Mouse (Mus musculus): ENCODE data around the gene Chil1. TPM values are rescaled to one million over a fixed set of nuclear protein-coding genes. Genes with fewer than 3 reads are reported as not detected.

Gene Chil1
- total RNA-seq, 2 experiments from 2014 or later, result 9.1 to 11.6 TPM

GRCm38 (mm10) chr1:134222122-134223055 lies 40.4 kb downstream of the Chil1 start:
- DNase-seq (ENCODE audit: low spot score in 2 of 2), result no peak
- intact Hi-C loops (cut with DNase I), result no loop called here

- DNase-seq (ENCODE audit: low spot score in 2 of 2), result no peak
- intact Hi-C loops (cut with DNase I), result no loop called here
These were observed 42.8 kb downstream of the Chil1 start for GRCm38 (mm10) chr1:134224649-134225227.

- intact Hi-C loops (cut with DNase I), result no loop called here
- DNase-seq (ENCODE audit: low spot score in 2 of 2), result no peak
These were observed 43.4 kb downstream of the Chil1 start for GRCm38 (mm10) chr1:134225375-134225774.

DNA sequence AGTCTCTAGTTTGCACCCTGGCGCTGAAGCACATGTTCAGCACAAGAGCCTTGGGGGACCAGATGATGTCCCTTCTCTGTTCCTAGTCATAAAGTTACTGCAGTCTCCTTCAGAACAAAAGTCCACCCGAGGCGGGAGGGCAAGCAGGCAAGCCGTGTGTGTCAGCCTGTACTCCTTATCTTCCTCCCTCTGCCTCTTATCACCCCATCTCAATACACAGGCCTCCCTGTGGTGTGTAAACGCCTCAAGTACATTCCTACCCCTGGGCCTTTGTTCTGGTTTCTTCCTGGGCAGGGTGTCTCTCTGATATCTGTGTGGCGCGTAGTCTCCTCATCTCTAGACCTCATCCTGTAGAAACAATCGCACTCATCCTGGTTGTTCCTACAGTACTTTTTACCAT lies 44.8 kb downstream of the Chil1 start:
- intact Hi-C loops (cut with DNase I), result no loop called here
- no peak for DNase-seq (ENCODE audit: low spot score in 2 of 2)

- no peak for DNase-seq (ENCODE audit: low spot score in 2 of 2)
- intact Hi-C loops (cut with DNase I), result no loop called here
These were observed 48.0 kb downstream of the Chil1 start for GRCm38 (mm10) chr1:134229806-134230575.

DNA sequence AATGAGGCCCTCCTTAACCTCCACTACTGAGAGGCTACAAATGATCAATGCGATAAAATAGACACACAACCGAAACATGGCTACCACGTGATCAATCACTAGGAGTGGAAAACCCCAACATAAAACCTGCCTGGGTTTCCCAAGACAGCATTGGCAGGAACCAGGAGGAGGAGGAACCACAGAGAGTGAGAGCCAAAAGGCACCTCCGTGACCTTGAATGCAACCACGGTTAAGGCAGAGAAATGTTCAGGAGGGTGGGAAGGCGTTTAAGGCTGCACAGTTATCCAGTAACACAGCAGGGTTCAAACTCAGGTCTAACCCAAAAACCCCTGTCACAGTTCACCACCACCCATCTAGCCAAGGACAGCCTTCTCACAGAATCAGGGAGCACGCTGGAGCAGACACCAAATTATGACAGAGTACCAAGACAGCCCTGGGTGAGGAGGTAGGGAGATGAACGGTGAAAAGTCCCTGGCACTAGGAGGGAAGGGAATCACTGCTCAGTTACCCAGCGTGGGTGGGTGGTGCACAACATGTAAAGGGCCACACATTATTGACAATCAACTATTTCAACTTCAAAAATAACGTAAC lies 48.8 kb downstream of the Chil1 start:
- no peak for DNase-seq (ENCODE audit: low spot score in 2 of 2)
- intact Hi-C loops (cut with DNase I), result no loop called here

DNA sequence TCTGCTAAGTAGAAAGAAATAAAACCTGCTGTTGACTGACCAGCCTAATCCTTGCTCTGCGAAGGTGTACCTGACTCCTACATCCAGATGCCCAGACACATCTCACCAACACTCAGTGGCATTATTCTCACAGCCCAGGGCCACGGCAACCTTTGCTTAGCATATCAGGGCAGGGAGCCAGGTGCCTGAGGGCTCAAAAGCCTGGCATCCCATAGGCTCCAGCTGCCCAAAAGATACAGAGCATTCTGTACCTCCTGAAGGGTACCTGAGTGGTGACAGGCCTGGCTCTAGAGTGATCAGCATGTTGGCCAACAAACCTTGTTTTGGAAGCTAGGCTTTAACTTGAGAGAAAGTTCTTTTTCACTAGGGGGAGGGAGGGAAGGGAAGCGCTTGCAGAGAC lies 49.3 kb downstream of the Chil1 start:
- intact Hi-C loops (cut with DNase I), result no loop called here
- DNase-seq (ENCODE audit: low spot score in 2 of 2), result no peak

DNA sequence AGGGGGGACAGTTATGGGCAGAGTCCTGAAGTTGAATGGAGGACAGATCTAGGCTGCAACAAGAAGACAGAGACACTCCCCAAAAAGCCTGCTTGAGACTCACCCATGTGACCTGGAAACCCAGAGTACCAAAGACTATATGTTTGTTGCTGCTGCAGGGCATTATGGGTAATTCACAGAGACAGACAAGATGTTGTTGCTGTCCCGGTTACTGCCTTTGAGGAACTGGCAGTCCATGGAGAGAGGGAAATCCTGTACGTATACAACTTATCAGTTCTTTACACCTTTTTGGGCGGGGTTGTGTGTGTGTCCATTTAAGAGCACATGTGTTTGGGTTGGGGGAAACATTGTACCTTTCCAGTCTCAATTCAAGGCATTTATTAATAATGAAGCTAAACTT lies 49.7 kb downstream of the Chil1 start:
- no peak for DNase-seq (ENCODE audit: low spot score in 2 of 2)
- intact Hi-C loops (cut with DNase I), result no loop called here

GRCm38 (mm10) chr1:134232326-134232725 lies 50.4 kb downstream of the Chil1 start:
- no peak for DNase-seq (ENCODE audit: low spot score in 2 of 2)
- intact Hi-C loops (cut with DNase I), result no loop called here

DNA sequence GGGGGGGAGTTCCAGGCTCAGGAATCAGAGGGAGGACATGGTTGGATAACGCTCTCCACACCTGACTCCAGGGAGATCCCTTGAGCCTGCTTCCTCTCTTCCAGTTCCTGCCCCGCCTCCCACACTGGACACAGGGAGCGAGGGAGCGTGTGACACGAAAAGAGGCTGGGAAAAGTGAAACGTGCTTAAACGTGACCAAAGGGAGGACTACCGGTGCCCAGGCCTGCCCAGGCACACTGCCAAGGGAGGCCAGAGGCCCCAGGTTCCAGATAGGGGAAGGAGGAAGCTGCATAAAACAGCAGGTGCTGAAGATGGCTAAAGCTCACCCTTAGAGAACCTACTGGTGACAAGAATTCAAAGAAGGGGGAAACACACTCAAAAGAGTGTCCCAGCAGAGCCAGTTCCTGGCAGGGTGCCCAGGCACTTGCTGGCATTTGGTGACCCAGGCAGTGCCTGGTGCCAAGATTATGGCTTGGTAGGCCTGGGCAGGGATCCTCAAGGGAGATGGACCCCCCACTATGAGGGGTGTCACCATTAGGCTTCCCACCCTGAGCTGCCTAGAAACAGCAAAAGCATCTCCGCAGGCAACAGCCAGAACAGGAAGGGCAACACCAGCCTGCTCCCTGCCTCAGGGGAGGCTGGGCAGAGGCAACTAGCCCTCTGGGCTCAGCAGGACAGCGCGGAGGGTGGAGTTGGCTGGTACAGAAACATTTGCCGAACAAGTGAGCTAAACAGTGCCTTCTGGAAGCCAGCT lies 51.0 kb downstream of the Chil1 start:
- peak; percentile 75 to 78 for DNase-seq (ENCODE audit: low spot score in 2 of 2)
- intact Hi-C loops (cut with DNase I), result no loop called here

- intact Hi-C loops (cut with DNase I), result loop anchor here (2.0 kb wide), 1 partner anchor 33 kb away; no protein-coding TSS in a partner anchor
These were observed 51.9 kb downstream of the Chil1 start for GRCm38 (mm10) chr1:134233681-134234454.

GRCm38 (mm10) chr1:134234455-134235390 lies 52.7 kb downstream of the Chil1 start:
- DNase-seq (ENCODE audit: low spot score in 2 of 2), result peak; percentile 79 to 86
- intact Hi-C loops (cut with DNase I), result loop anchor here (2.0 kb wide), 1 partner anchor 34 kb away; no protein-coding TSS in a partner anchor

More at GRCm38 (mm10) chr1:134233681-134234454, 51.9 kb downstream of the Chil1 start:
- DNase-seq (ENCODE audit: low spot score in 2 of 2), result no peak

- intact Hi-C loops (cut with DNase I), result loop anchor here (2.0 kb wide), 1 partner anchor 35 kb away; no protein-coding TSS in a partner anchor
- peak; percentile 38 to 71 for DNase-seq (ENCODE audit: low spot score in 2 of 2)
These were observed 53.5 kb downstream of the Chil1 start, which contains the start of gene Adora1 for GRCm38 (mm10) chr1:134235391-134235921. Gene Adora1 (minus strand): TSS chr1:134235431.

DNA sequence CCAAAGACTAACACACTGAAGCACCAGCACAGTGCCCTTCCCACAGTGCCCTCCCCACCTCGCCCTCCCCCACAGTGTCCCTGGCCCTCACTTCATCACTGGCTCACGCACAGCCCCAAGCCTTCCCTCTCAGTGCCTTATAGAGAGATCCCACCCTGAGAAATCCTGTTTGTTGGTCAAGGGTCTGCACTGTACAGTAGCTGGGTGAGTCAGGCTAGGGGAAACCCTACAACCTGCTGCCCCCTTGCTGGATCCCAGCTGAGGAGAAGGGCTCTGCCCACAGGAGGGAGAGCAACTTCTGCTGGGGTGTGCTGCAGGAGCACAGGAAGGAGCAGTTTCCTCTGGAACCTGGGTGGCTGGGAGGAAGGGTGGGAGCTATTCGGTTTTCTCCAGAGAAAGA lies 54.2 kb downstream of the Chil1 start:
- intact Hi-C loops (cut with DNase I), result no loop called here
- DNase-seq (ENCODE audit: low spot score in 2 of 2), result no peak

GRCm38 (mm10) chr1:134237438-134237837 lies 55.5 kb downstream of the Chil1 start:
- intact Hi-C loops (cut with DNase I), result no loop called here
- DNase-seq (ENCODE audit: low spot score in 2 of 2), result no peak
